Mouse (Mus musculus): ENCODE results near the gene Gcc1.

Gcc1 gene

GRCm38 (mm10) chr6:28428290-28428689, at the start of gene Gcc1:
Gene Gcc1, minus strand, starts transcription at chr6:28428390.
- DNase-seq, result no peak

GRCm38 (mm10) chr6:28474839-28475238, 46.6 kb upstream of the Gcc1 start, which contains the start of gene Snd1:
Gene Snd1, plus strand, starts transcription at chr6:28475139.
- no peak for DNase-seq

GRCm38 (mm10) chr6:28474211-28474610, 46.0 kb upstream of the Gcc1 start:
- DNase-seq, result no peak

GRCm38 (mm10) chr6:28471284-28472035, 43.3 kb upstream of the Gcc1 start:
- no peak for DNase-seq

GRCm38 (mm10) chr6:28470621-28471020, 42.4 kb upstream of the Gcc1 start:
- DNase-seq, result no peak

GRCm38 (mm10) chr6:28470017-28470602, 41.9 kb upstream of the Gcc1 start:
- no peak for DNase-seq

- no peak for DNase-seq
Observed at GRCm38 (mm10) chr6:28464630-28465029, 36.4 kb upstream of the Gcc1 start.

- DNase-seq, result peak; percentile 79
Observed at GRCm38 (mm10) chr6:28460534-28460933, 32.3 kb upstream of the Gcc1 start.

GRCm38 (mm10) chr6:28459221-28459668, 31.1 kb upstream of the Gcc1 start:
- peak; percentile 19 for DNase-seq

- DNase-seq, result no peak
Observed at GRCm38 (mm10) chr6:28450977-28451376, 22.8 kb upstream of the Gcc1 start.

- no peak for DNase-seq
Observed at GRCm38 (mm10) chr6:28450481-28450880, 22.3 kb upstream of the Gcc1 start.

- no peak for DNase-seq
Observed at GRCm38 (mm10) chr6:28449253-28449652, 21.1 kb upstream of the Gcc1 start, which contains the start of gene Pax4. Gene Pax4, minus strand, starts transcription at chr6:28449353.

- DNase-seq, result no peak
Observed at GRCm38 (mm10) chr6:28447937-28448336, 19.7 kb upstream of the Gcc1 start.

- DNase-seq, result peak; percentile 20
Observed at GRCm38 (mm10) chr6:28431538-28431855, 3.3 kb upstream of the Gcc1 start.

- DNase-seq, result peak; percentile 76
Observed at GRCm38 (mm10) chr6:28430795-28431537, 2.8 kb upstream of the Gcc1 start.

- DNase-seq, result no peak
Observed at GRCm38 (mm10) chr6:28429870-28430269, 1.7 kb upstream of the Gcc1 start.

- no peak for DNase-seq
Observed at GRCm38 (mm10) chr6:28427096-28427839, 922 bp downstream of the Gcc1 start, which contains the start of gene Fscn3. Gene Fscn3, plus strand, starts transcription at chr6:28427789.

GRCm38 (mm10) chr6:28425019-28425418, 3.2 kb downstream of the Gcc1 start:
- DNase-seq, result peak; percentile 37

GRCm38 (mm10) chr6:28423767-28424695, 4.2 kb downstream of the Gcc1 start:
- peak; percentile 84 for DNase-seq

GRCm38 (mm10) chr6:28423313-28423712, 4.9 kb downstream of the Gcc1 start, which contains the start of gene Arf5:
Gene Arf5, plus strand, starts transcription at chr6:28423560.
- DNase-seq, result peak; percentile 97

- no peak for DNase-seq
Observed at GRCm38 (mm10) chr6:28422651-28423290, 5.4 kb downstream of the Gcc1 start.

Data from liver (tissue).